Mouse (Mus musculus): ENCODE measurements at regions not wholly inside any gene's neighbourhood (a gene's known extent, or its start where the extent isn't known, plus 50 kb on each side); places are given as distances from the start of the nearest gene placed in this dataset.

DNA sequence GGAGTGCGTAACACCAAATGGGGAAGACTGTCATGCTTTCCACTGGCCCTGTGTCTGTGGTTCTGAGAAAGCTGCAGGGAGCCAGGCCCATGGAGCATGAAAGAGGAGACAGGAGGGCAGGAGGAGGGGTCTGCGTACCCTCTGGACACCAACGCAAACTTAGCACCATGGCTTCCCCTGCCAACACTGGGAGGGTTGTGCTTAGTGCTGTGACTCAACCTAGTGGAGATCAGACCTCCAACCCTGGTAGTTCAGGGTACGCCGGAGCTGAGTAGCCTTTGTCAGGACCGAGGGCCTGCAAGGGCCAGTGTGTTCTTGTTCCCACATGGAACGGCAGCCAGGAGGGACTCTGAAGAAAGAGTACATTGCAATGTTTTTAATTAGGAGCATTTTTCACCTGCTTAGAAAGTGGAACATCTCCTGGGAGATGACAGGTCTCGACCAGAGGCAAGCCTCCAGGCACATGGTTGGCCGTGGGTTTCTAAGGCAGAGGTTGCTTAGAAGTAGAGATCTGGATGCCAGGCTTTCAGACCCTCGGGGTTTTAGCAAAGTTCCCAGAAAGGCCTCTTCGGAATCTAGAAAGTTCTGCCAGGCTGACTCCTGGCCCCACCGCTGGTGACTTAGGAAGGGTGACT is 73.4 kb upstream of the Irf2bp2 start:
- Histone ChIP-seq H3K4me1 (ENCODE audit: control insufficient read depth, insufficient read depth, low read length) (peaks cover 49% of the 10 kb centered on the region), H3K36me3 (ENCODE audit: control insufficient read depth, insufficient read depth, low read length) (no peaks in the 10 kb centered on the region), H3K4me3 (ENCODE audit: insufficient read depth, low read depth, low read length) (no peak overlapping the region), H3K27ac (ENCODE audit: insufficient read depth, low read depth, low read length) (peak overlapping the region; percentile 96), H3K27me3 (replicated peaks; ENCODE audit: control insufficient read depth, insufficient read depth, low read length) (no peaks in the 10 kb centered on the region)
- WGBS = 24% methylated on average over 12 of the region's 12 CpGs
- TF ChIP-seq POLR2A (IDR thresholded peaks at IDR 0.05; ENCODE audit: low read depth, low read length) (no peak), CTCF (conservative IDR thresholded peaks at IDR 0.05; ENCODE audit: insufficient read depth, insufficient read length, low read depth, low read length) (no peak)
- DNase-seq = no peak

DNA sequence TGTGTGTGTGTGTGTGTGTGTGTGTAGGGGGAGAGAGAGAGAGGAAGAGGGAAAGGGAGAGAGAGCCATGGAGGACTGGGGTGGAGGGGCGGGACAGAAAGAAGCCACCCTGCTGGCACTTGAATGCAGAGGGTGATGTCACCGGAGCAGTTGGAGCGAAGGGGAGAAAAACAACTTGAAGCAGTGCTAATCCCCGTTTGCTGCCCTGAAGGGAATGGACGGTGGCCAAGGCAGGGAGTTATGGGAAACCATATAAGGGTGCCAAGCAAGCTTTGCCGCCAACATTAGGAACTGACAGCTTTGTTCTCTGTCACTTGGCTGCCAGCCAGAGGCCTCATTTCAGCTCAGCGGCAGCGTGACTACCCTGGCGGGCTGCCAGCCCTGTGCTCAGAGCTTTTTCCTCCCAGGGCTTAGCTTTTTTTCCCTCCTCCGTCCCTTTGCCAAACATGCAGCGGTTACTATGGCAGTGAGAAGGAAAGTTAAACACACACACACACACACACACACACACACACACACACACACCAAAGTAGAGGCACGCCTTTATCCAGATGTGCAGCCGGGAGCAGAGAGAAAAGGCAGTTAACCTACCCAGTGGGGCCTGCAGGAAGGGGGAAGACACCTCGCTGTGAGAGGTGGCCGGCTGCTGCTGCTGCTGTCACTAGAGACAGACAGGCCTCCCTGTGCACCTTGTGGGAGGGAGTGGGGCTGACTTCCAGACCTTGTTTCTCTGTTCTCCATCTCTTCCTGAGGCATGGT is 72.7 kb upstream of the Irf2bp2 start:
- peaks cover 56% of the 10 kb centered on the region for H3K4me1 ChIP-seq (ENCODE audit: control insufficient read depth, insufficient read depth, low read length)

GRCm38 (mm10) chr8:126665581-126666241 is 71.9 kb upstream of the Irf2bp2 start:
- no peak for TF ChIP-seq CTCF (conservative IDR thresholded peaks at IDR 0.05; ENCODE audit: insufficient read depth, insufficient read length, low read depth, low read length)
- TF ChIP-seq POLR2A (IDR thresholded peaks at IDR 0.05; ENCODE audit: low read depth, low read length) = no peak
- Histone ChIP-seq H3K4me3 (ENCODE audit: insufficient read depth, low read depth, low read length) (peak overlapping the region; percentile 7; the same call in 1 of the 2 replicates), H3K36me3 (ENCODE audit: control insufficient read depth, insufficient read depth, low read length) (no peaks in the 10 kb centered on the region), H3K4me1 (ENCODE audit: control insufficient read depth, insufficient read depth, low read length) (peaks cover 63% of the 10 kb centered on the region), H3K27ac (ENCODE audit: insufficient read depth, low read depth, low read length) (peak overlapping the region; percentile 99), H3K27me3 (replicated peaks; ENCODE audit: control insufficient read depth, insufficient read depth, low read length) (no peaks in the 10 kb centered on the region)
- WGBS = 4% methylated on average over 18 of the region's 18 CpGs
- DNase-seq = peak; percentile 89

More for the DNA sequence above, 72.7 kb upstream of the Irf2bp2 start:
- Histone ChIP-seq H3K36me3 (ENCODE audit: control insufficient read depth, insufficient read depth, low read length) (no peaks in the 10 kb centered on the region), H3K4me3 (ENCODE audit: insufficient read depth, low read depth, low read length) (no peak overlapping the region), H3K27ac (ENCODE audit: insufficient read depth, low read depth, low read length) (peak overlapping the region; percentile 99), H3K27me3 (replicated peaks; ENCODE audit: control insufficient read depth, insufficient read depth, low read length) (no peaks in the 10 kb centered on the region)
- 0% methylated on average over 15 of the region's 15 CpGs for WGBS
- TF ChIP-seq CTCF (conservative IDR thresholded peaks at IDR 0.05; ENCODE audit: insufficient read depth, insufficient read length, low read depth, low read length) (no peak), POLR2A (IDR thresholded peaks at IDR 0.05; ENCODE audit: low read depth, low read length) (no peak)
- peak; percentile 100 for DNase-seq

- Histone ChIP-seq H3K27ac (ENCODE audit: insufficient read depth, low read depth, low read length) (peak overlapping the region; percentile 99), H3K36me3 (ENCODE audit: control insufficient read depth, insufficient read depth, low read length) (no peaks in the 10 kb centered on the region), H3K27me3 (replicated peaks; ENCODE audit: control insufficient read depth, insufficient read depth, low read length) (no peaks in the 10 kb centered on the region), H3K4me1 (ENCODE audit: control insufficient read depth, insufficient read depth, low read length) (peaks cover 70% of the 10 kb centered on the region), H3K4me3 (ENCODE audit: insufficient read depth, low read depth, low read length) (no peak overlapping the region)
- 54% methylated on average over 5 of the region's 5 CpGs for WGBS
- DNase-seq = peak; percentile 21
- no peak for TF ChIP-seq POLR2A (IDR thresholded peaks at IDR 0.05; ENCODE audit: low read depth, low read length)
- no peak for TF ChIP-seq CTCF (conservative IDR thresholded peaks at IDR 0.05; ENCODE audit: insufficient read depth, insufficient read length, low read depth, low read length)
Measured at GRCm38 (mm10) chr8:126664891-126665290, 71.1 kb upstream of the Irf2bp2 start.

GRCm38 (mm10) chr8:126662797-126663784 is 69.3 kb upstream of the Irf2bp2 start:
- 19% methylated on average over 14 of the region's 14 CpGs for WGBS
- Histone ChIP-seq H3K27me3 (replicated peaks; ENCODE audit: control insufficient read depth, insufficient read depth, low read length) (no peaks in the 10 kb centered on the region), H3K4me3 (ENCODE audit: insufficient read depth, low read depth, low read length) (no peak overlapping the region), H3K36me3 (ENCODE audit: control insufficient read depth, insufficient read depth, low read length) (no peaks in the 10 kb centered on the region), H3K27ac (ENCODE audit: insufficient read depth, low read depth, low read length) (peak overlapping the region; percentile 72), H3K4me1 (ENCODE audit: control insufficient read depth, insufficient read depth, low read length) (peaks cover 63% of the 10 kb centered on the region)
- DNase-seq = peak; percentile 90
- TF ChIP-seq CTCF (conservative IDR thresholded peaks at IDR 0.05; ENCODE audit: insufficient read depth, insufficient read length, low read depth, low read length) = no peak
- TF ChIP-seq POLR2A (IDR thresholded peaks at IDR 0.05; ENCODE audit: low read depth, low read length) = no peak

GRCm38 (mm10) chr8:126662151-126662550 is 68.4 kb upstream of the Irf2bp2 start:
- no peak overlapping the region for H3K4me3 ChIP-seq (ENCODE audit: insufficient read depth, low read depth, low read length)
- H3K4me1 ChIP-seq (ENCODE audit: control insufficient read depth, insufficient read depth, low read length) = peaks cover 54% of the 10 kb centered on the region
- H3K27me3 ChIP-seq (replicated peaks; ENCODE audit: control insufficient read depth, insufficient read depth, low read length) = no peaks in the 10 kb centered on the region
- peak overlapping the region; percentile 61 for H3K27ac ChIP-seq (ENCODE audit: insufficient read depth, low read depth, low read length)
- WGBS = 45% methylated on average over 5 of the region's 5 CpGs
- peak; percentile 83 for DNase-seq
- no peak for TF ChIP-seq POLR2A (IDR thresholded peaks at IDR 0.05; ENCODE audit: low read depth, low read length)
- no peak for TF ChIP-seq CTCF (conservative IDR thresholded peaks at IDR 0.05; ENCODE audit: insufficient read depth, insufficient read length, low read depth, low read length)
- no peaks in the 10 kb centered on the region for H3K36me3 ChIP-seq (ENCODE audit: control insufficient read depth, insufficient read depth, low read length)

Data from kidney, adult 2 months (tissue).